Mouse (Mus musculus) midbrain, postnatal 0 days (tissue): ENCODE results near the gene Tob2. TPM values are rescaled to one million over a fixed set of nuclear protein-coding genes. Genes with fewer than 3 reads are reported as not detected.

ENCODE experiments used
- ATAC-seq: fragments of 200-750 bp; cut with Nextera tagmentation; 2 replicates; pipeline ENCODE4 v1.8.0; 2017; ENCODE audit warnings: moderate number of reproducible peaks, mild to moderate bottlenecking, moderate TSS enrichment, moderate library complexity; ENCODE audit not compliant: low FRiP score
- DNase-seq: peaks from one replicate; pipeline ENCODE4 v3.0.0-alpha.2; 2015; ENCODE audit warnings: low spot score
- H3K27ac ChIP-seq: fragments of 300-500 bp; sonication (generic); 2 replicates; pipeline ENCODE4 v1.5.1; 2014; ENCODE audit warnings: low read depth, mild to moderate bottlenecking, low read length, mixed read lengths
- H3K27me3 ChIP-seq: fragments of 300-500 bp; sonication (generic); 2 replicates; pipeline ENCODE4 v1.6.1; 2014; ENCODE audit warnings: low read length, control low read depth, mixed read lengths; ENCODE audit not compliant: insufficient read depth
- H3K36me3 ChIP-seq: fragments of 300-500 bp; sonication (generic); 2 replicates; pipeline ENCODE4 v1.6.1; 2014; ENCODE audit warnings: low read length, control low read depth, mixed read lengths; ENCODE audit not compliant: insufficient read depth
- H3K4me1 ChIP-seq: fragments of 300-500 bp; sonication (generic); 2 replicates; pipeline ENCODE4 v1.6.1; 2014; ENCODE audit warnings: mild to moderate bottlenecking, control low read depth, antibody characterized with exemption, low read length, mixed read lengths; ENCODE audit not compliant: insufficient read depth
- H3K4me2 ChIP-seq: fragments of 300-500 bp; sonication (generic); 2 replicates; pipeline ENCODE4 v1.6.1; 2014; ENCODE audit warnings: low read depth, mild to moderate bottlenecking, low read length, mixed read lengths; ENCODE audit not compliant: poor library complexity, severe bottlenecking
- H3K4me3 ChIP-seq: fragments of 300-500 bp; sonication (generic); 2 replicates; pipeline ENCODE4 v1.5.1; 2014; ENCODE audit warnings: low read depth, mild to moderate bottlenecking, low read length, moderate library complexity
- H3K9ac ChIP-seq: fragments of 300-500 bp; sonication (generic); replicated peaks from 2 replicates; pipeline ENCODE4 v1.6.1; 2014; ENCODE audit warnings: mild to moderate bottlenecking, low read length, moderate library complexity, mixed read lengths; ENCODE audit not compliant: poor library complexity, severe bottlenecking
- H3K9me3 ChIP-seq: fragments of 300-500 bp; sonication (generic); 2 replicates; pipeline ENCODE4 v1.6.1; 2016; ENCODE audit warnings: low read length, control low read depth
- CTCF ChIP-seq: IDR thresholded peaks from 2 replicates; pipeline ENCODE4 v1.5.1; 2016; ENCODE audit warnings: antibody characterized with exemption, mild to moderate bottlenecking
- WGBS: fragments of 180-500 bp; shearing (Covaris S2); extraction: QIAGEN DNeasy Blood & Tissue Kit; methylation state at CpG from one replicate; pipeline ENCODE4 v1.1.7; 2014; 5-methylcytosine and 5-hydroxymethylcytosine counted together
- polyA plus RNA-seq: library from polyadenylated mRNA; unstranded; fragments of >200 nt; fragmentation: Nextera tagmentation; extraction: Ambion mirVana; gene quantifications from 2 replicates; pipeline ENCODE4 v1.2.1, GENCODE M21; 2015
- total RNA-seq: library from RNA; depleted of rRNA; stranded (reverse); fragments of >200 nt; gene quantifications from 2 replicates; pipeline ENCODE4 v1.2.3, GENCODE M21; 2014

Tob2 gene
- total and polyA plus RNA-seq, 2 experiments from 2014 or later = 14.2 to 15.4 TPM

DNA sequence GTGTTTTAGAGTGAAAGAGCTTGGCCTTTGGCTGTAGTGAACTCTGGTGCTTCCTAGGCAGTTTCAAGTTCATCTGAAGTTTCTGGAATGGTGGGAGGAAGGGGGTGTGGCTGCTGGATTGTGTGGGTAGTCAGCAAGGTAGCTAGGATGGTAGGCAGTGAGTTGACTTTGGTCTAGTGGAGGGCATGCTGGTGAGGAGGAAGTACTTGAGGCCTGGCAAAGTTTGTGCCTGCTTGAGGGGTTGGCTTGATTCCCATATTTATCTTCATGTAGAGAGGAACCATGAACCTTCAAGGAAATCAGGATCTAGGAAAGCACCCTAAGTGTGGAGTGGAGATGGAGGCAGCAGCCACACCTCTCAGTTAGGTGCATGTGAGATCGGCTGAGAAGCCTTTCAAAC is 35.4 kb upstream of the Tob2 start:
- Histone ChIP-seq H3K9ac (no peak overlapping the region), H3K36me3 (peaks cover 39% of the 10 kb centered on the region), H3K4me3 (no peak overlapping the region), H3K9me3 (no peaks in the 10 kb centered on the region), H3K27ac (no peak overlapping the region), H3K4me2 (no peak overlapping the region), H3K4me1 (no peaks in the 10 kb centered on the region), H3K27me3 (no peaks in the 10 kb centered on the region)
- TF ChIP-seq CTCF = no peak
- ATAC-seq (no peak), DNase-seq (no peak)
- WGBS = 87% methylated on average over 1 of the region's 1 CpGs

DNA sequence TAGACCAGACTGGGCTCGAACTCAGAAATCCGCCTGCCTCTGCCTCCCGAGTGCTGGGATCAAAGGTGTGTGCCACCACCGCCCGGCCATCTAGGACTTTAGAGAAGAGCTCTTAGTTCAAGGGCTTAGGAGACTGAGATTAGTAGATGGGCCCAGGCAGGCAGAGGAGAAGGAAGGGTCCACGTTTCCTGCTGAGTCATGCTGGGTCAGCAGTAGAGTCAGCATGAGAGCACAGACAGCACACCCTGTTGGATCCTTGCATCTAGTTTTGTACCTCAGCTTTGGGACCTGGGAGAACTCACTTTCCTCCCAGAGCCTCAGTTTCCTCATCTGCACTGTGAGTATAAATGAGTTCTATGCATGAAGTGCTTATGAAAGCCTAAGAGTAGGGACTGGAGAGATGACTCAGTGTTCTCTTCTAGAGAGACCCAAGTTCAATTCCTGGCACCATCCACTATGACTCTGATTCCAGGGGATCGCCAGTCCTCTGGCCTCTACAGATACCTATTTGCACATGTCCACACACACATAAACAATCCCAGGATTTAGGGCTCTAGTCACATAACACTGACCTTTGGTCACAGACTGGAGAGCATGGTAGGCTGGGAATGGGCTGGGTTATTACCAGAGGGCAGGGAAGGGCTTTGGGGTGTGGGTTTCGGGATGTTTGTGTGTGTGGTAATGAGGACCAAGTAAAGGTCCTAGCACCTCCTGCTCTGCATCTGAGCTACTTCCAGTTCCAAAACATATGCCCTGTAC is 33.4 kb upstream of the Tob2 start:
- WGBS = 96% methylated on average over 8 of the region's 8 CpGs
- no peak overlapping the region for H3K4me2 ChIP-seq
- TF ChIP-seq CTCF = no peak
- no peak for DNase-seq
- peaks cover 35% of the 10 kb centered on the region for H3K36me3 ChIP-seq
- no peak for ATAC-seq
- no peaks in the 10 kb centered on the region for H3K9me3 ChIP-seq
- no peak overlapping the region for H3K9ac ChIP-seq
- H3K4me1 ChIP-seq = no peaks in the 10 kb centered on the region
- H3K27ac ChIP-seq = no peak overlapping the region
- no peaks in the 10 kb centered on the region for H3K27me3 ChIP-seq
- no peak overlapping the region for H3K4me3 ChIP-seq

- peaks cover 35% of the 10 kb centered on the region for H3K36me3 ChIP-seq
- H3K4me2 ChIP-seq = no peak overlapping the region
- H3K4me3 ChIP-seq = no peak overlapping the region
- H3K9me3 ChIP-seq = no peaks in the 10 kb centered on the region
- no peak overlapping the region for H3K9ac ChIP-seq
- H3K27me3 ChIP-seq = no peaks in the 10 kb centered on the region
- no peaks in the 10 kb centered on the region for H3K4me1 ChIP-seq
- 95% methylated on average over 7 of the region's 7 CpGs for WGBS
- ATAC-seq = no peak
- TF ChIP-seq CTCF = no peak
- no peak overlapping the region for H3K27ac ChIP-seq
- no peak for DNase-seq
Measured at GRCm38 (mm10) chr15:81891140-81891802, 32.7 kb upstream of the Tob2 start.

DNA sequence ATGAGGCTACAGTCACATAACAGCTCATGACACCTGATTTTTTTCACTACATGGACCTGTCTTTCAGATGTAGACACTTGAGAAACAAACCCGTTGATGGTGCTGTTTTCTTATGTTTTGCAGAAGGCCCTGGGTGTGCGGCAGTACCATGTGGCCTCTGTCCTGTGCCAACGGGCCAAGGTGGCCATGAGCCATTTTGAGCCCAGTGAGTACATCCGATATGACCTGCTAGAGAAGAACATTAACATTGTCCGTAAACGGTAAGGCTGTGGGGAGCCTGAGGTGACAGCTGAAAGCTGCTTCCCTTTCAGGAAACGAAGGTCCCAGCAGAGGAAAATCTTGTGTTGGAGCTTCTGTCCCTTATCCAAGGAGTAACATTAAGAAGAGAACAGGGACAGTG is 30.6 kb upstream of the Tob2 start:
- H3K36me3 ChIP-seq = peaks cover 29% of the 10 kb centered on the region
- 95% methylated on average over 7 of the region's 7 CpGs for WGBS

DNA sequence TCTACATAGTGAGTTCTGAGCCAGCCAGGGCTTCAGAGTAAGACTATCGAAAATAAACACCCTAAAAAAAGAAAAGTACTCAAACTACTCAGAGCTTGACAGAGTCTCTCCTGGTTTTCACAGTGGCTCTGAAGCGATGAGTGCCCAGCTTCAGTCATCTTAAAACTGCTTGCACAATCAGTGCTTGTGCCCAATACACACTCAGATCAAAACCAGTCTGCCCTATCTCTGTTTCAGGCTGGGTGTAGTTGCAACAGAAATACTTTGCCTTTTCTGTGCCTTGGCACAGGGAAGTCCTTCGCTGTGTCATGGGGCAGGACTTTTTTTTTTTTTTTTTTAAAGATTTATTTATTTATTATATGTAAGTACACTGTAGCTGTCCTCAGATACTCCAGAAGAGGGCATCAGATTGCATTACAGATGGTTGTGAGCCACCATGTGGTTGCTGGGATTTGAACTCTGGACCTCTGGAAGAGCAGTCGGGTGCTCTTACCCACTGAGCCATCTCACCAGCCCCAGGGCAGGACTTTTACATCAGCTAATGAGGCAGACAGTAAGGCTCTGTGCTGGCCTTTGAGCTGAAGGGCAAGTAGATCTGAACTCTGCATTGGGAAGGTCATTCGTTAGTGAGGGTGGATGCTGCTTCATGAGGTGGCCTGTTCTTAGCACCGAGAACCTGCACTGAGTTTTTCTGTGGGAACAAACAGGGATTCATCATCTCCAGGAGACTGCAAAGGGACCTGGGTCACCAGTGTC is 28.4 kb upstream of the Tob2 start:
- WGBS = 94% methylated on average over 6 of the region's 6 CpGs

More for the DNA sequence above, 30.6 kb upstream of the Tob2 start:
- no peak overlapping the region for H3K4me3 ChIP-seq
- ATAC-seq = no peak
- H3K27ac ChIP-seq = no peak overlapping the region
- TF ChIP-seq CTCF = no peak
- H3K9me3 ChIP-seq = no peaks in the 10 kb centered on the region
- H3K27me3 ChIP-seq = no peaks in the 10 kb centered on the region
- DNase-seq = no peak
- no peak overlapping the region for H3K4me2 ChIP-seq
- H3K9ac ChIP-seq = no peak overlapping the region
- H3K4me1 ChIP-seq = no peaks in the 10 kb centered on the region

More for the DNA sequence above, 28.4 kb upstream of the Tob2 start:
- Histone ChIP-seq H3K4me3 (no peak overlapping the region), H3K9me3 (no peaks in the 10 kb centered on the region), H3K4me1 (no peaks in the 10 kb centered on the region), H3K27ac (no peak overlapping the region), H3K36me3 (peaks cover 22% of the 10 kb centered on the region), H3K27me3 (no peaks in the 10 kb centered on the region), H3K9ac (no peak overlapping the region), H3K4me2 (no peak overlapping the region)
- no peak for ATAC-seq
- no peak for DNase-seq
- no peak for TF ChIP-seq CTCF
